Mouse (Mus musculus) liver, adult (tissue): ENCODE results near the gene Clnk.

Experiments
- GATA4 ChIP-seq: IDR thresholded peaks from 2 replicates; pipeline ENCODE4 v1.6.1; 2014; ENCODE audit warnings: mild to moderate bottlenecking, low read length; ENCODE audit not compliant: insufficient replicate concordance

The Clnk gene

DNA sequence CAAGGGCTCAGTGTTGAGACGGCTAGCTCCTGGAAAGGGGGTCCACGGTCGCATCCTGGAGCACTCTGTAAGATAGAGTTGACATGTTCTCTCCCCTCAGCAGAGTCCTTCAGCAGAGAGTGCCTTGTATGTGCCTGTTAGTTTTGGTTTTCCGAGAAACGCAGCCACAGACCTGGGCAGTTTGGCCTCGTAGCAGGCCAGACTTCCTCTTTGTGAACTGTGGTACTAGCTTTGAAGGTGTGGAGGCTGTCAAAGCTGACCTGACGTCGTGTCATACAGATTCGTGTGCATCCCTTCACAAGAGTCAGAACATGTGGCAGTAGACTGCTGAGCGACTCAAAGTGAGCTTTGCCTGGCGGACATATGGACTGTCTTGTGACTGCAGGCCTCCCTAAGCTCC, at the start of gene Clnk:
Clnk (minus strand) TSS at position 191 of the 400 bp plus-strand sequence.
- TF ChIP-seq GATA4 = no peak

DNA sequence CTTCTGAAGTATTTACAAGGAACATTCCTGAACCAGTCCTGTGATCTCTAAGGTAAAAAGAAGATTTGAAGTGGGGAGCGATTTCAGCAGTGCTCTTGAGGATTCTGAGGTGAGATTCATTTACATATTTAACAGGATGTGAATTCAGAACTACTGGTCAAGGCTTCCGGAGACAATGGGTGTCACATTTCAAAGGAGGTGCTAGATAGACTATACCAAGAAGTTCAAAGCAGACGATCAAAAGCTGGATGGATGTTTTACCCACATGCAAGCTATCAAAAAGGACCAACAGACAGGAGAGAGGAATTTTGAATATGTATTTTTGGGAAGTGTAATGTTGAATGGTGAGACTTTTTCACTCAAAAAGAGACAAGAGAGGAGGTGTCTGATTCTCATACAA, 28.7 kb upstream of the Clnk start:
- no peak for TF ChIP-seq GATA4

DNA sequence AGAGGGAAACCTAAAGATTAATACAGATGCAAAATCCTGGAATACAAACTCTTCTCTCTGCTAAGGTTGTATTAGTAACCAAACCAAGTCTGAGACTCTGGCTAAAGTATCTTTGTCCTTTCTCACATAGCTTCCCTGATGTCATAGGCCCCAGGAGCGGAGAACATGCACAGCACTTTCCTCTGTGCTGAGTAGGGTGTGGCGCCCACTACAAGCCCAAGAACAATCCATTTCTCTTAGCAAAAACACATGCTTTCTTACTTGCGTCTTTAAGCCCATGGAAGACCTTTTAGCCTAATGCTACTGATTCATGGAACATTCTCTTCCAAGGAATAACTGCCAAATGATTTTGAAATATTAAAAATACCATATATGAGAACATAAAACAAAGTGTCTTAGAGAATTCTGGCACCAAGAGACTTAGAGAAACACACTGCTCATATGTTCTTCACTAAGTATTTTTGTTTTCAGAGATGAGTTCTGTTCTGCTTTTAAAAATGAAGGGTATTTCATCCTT, 28.0 kb upstream of the Clnk start:
- no peak for TF ChIP-seq GATA4

DNA sequence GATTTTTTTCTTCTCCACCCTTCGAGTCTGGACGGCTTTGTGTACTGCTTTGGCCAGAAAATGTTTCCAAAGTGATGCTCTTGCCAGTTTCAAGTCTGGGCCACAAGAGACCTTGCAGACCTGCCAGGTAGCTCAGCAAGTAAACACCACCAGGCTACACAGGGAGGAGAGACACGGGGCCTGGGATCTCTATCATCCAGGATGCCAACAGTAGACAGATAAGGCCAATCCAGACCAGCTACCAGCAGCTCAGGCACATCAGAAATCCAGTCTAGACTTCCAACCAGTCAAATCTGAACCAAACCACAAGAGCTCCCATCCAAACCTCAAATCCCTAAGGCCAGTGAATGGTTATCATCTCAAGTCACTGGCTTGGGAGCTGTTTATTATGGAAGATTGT, 26.3 kb upstream of the Clnk start:
- TF ChIP-seq GATA4 = no peak

DNA sequence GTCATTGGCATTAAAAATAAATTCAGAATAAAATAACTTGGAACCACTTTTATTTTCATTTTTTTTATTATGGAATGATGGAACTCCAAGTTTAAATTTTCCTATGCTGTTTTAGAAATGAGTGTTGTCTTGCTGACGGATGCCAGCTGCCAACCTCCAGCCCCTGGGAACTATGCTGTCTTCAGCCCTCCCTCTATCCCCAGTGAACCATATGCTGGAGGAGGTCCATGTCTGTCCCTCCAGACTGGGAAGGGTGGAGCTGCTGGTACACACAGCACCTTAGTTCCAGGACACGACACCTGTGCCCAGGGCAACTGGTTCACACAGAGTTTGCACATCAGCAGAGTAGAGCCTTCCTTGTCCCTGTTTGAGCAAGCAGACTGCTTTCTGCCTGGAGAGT, 22.4 kb upstream of the Clnk start:
- no peak for TF ChIP-seq GATA4

DNA sequence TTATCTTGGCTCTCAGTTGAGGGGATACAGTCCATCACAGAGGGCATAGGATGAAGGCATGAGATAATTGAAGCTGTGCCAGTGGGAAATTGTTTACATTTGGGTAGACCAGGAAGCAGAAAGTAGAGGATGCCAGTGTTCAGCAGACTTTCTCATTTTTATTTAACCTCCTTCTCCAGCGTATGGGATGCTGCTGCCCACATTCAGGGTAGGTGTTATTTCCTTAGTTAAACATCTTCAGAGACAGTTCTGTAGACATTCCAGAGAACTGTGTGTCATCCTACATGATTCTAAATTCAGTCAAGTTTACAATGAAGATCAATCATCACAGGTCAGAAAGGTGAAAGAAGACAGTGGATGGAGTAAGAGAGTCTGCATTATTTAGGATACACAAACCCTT, 12.0 kb upstream of the Clnk start:
- no peak for TF ChIP-seq GATA4

DNA sequence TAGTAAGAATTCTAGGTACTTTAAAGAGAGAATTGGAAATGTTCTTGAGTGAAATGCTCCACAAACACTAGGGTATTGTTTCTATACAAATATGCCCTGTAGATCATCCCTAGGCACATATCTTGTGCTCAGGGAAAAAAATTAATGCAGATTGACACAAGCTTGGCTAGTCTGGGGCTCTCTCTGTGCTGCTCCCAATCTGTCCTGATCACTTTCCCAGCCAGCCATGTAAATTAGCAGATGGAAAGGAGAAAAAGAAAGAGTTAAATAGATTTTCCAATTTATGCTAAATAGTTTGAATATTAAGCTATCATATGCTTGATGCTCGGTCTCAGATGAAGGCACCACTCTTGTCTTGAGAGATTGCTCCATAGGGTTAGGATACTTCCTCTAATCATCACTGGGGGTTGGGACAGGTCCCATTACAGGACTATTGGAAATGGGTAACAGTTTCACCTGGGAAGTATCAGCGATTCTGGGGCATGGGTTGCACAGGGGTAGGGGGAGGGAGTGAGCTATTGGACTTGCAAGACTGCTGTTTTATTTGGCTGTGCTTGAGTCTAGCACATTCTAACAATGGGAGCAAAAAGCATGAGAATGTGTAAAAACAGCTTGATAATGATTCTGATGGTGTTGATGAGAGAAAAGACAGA, 10.1 kb upstream of the Clnk start:
- TF ChIP-seq GATA4 = no peak

DNA sequence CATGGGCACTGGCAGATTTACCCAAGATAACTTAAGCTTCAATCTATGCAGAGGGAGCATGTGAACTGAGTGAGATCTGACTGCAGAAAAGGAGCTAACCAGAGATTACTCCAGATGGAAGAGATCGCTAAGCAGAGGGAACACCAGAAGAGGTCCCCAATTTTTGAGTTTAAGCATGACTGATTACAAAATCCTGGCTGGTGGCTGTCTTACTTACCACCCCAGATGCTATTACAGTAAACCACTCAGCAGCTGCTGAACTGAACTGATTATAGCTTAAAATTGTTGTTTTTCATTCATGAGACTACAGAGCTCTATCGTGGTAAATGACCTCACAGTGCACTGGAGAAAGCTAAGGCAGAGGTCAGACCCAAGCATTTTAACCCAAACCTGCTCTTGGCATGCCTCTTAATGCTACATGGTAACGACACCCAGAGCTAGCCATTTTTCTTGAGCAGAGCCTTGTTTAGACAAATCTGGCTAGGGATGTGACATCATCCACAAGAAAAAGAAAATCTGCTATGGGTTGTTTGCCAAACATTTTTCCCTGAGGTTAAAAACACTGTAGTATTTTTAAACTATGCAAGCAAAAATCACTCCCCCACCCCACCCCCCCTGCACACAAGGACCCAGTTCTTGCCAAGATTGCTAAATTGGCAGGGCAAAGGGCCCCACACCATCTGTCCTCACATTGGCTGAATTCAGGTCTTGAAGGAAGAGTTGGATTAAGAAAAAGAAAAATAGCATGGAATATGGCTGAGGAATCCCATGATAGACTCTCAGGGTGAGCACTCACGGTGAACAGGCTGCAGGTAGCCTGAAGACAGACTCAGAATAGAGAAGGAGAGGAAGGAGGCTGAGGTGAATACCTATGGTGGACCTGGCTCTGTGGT, 5.4 kb upstream of the Clnk start:
- no peak for TF ChIP-seq GATA4

DNA sequence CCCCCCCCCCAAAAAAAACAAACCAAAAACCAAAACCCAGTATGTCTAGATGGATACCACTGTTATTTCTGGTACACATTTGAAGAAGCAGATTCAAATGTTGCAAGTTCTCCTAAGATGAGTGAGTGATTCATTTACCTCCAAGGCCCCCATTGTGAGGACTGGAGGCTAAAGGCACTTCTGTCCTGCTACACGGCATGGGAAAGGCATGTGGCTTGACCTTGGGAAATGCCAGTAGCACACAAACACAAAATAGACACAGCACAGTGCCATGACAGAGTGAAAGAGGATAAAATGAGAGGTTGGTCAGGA, 4.8 kb upstream of the Clnk start:
- TF ChIP-seq GATA4 = no peak

DNA sequence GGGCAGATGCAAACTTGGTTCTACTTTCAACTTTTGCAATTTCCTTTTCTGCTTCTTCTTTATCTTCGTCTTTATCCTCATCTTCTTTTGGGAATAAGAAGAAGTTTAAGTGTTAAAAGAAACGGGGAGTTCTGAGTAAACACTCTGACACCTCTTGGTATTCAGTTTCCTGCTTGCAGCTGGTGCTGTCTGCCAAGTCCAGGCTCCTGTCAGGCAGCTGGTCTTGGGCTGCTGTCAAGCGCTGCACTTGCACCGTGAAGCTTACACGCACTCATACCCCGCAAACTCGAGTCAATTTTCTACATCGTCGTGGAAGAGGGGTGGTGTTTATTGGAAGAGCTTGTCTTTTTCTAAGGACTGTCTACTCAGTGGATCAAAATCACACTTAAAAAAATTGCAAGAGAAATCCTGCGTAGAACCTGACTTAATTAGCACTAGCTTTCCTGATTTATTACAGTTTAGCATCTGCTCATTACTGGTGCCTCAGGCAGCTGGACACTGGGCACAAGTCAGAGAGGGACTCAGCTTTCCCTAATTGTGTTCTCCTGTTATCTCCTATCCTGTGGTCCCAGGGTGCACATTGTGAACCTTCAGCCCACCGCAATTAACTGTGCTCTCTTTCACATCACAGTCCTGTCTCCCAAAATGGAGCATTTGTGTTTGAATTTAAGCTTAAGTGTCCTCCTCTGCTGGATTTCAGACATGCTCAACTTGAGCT, 3.5 kb upstream of the Clnk start:
- TF ChIP-seq GATA4 = no peak

DNA sequence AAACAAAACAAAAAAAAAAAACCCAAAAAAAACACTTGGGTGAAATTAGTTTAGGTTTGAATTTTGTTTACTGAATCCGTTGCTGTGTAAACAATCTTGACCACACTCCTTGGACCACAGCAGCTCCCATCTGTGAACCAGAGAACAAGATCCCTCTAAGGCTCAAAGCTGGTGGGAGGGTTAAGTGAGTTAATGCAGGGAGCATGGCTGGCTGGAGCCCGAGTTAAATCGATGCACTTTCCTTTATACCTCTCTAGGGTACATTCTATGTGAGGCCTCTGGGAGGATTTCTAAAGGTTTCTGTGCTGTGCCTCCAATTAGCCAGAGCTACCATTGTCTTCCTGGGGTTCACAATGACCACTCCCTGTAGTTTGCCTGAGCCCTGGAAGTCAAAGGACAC, 1.2 kb downstream of the Clnk start:
- TF ChIP-seq GATA4 = no peak

DNA sequence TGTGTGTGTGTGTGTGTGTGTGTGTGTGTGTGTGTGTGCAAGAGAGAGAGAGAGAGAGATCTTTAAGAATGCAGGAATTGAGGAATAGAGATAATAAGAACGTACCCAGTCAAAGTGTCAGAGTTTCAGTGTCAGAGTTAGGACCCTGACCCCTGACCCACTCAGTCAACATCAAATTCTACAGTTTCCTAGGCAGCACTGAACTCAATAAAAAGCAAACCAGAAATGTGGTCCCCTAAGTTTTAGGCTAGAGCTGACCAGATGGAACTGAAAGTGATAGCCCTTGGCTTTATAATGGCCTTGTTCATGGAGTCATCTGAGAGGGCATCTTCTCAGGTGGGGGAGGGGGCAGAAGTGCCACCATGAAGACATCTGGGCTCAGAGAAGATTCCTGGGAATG, 1.7 kb downstream of the Clnk start:
- TF ChIP-seq GATA4 = no peak

DNA sequence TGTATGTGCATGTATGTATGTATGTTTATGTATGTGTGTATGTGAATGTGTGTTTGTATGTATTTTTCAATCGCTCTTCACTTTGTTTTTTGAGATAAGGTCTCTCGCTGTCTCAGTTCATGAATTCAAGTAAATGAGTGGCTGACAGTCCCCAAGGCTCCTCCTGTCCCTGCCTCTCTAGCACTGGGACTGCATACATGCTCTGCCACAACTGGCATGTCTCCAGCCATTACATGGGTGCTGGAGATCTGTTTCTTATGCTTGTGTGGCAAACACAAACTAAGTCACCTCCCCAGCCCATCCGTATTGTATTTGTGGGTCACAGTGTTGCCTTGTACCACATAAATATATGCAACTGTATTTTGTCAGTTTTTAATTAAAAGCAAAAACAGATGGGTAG, 3.7 kb downstream of the Clnk start:
- no peak for TF ChIP-seq GATA4

DNA sequence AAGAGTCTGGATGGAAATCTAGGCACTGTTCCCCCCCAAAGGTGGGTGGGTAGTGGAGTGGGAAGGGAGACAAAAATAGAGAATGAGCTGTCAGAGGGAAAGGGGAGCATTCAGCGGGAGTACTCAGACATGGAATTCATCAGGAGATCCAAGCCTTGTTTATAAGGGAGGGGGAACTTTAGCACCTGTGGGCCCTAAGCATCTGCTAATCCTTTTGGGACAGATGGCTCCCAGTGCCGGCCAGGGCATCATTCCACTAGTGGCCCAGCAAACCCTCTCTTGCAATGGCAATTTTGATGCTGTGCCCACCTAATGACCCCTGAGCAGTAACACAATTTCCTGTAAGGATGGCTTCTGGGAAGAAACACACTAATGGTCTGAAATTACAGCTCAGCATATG, 5.0 kb downstream of the Clnk start:
- TF ChIP-seq GATA4 = no peak

DNA sequence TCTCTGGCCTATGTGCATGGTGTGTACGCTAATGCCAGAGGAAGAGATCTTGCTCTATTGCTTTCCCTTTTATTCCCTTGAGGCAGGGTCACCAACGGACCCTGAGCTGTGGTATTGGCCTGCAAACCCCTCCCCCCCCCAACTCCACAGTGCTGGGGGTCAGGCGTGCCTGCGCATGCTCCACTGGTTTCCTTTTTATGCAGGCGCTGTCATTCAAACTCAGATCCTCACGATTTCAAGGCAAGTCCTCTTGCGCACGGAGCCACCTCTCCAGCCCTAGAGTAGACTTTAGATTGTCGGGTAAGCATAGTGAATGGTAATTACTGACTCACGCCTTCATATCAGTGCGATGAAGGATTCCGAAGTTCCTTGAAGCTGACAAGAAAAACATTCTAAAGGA, 6.1 kb downstream of the Clnk start:
- TF ChIP-seq GATA4 = no peak

DNA sequence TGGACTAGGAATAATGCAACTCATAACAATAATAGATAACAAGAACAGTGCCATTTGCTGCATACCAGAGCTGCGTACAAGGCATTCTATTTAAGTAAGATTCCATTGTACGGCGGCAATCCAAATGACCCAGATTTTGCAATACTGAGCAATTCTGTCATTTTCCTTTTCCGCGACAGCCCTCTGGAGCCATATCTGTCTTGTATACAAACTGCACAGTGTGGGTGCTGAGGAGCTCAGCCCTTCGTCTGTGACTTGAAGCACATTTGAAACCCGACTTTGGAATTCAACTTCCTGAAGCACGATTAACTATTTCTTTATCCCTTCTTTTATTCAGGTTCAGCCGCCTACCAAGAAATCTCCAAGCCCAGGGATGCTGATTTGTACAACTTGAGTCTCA, 6.6 kb downstream of the Clnk start:
- TF ChIP-seq GATA4 = no peak
